Mouse (Mus musculus) right cerebral cortex, postnatal 10 days (tissue): ENCODE results near the gene Rab36.

Source experiments
- DNase-seq, 2 experiments: peaks; one replicate each; pipeline ENCODE4 v3.0.0; 2021; ENCODE audit warnings: low spot score in 2 of 2

The Rab36 gene

DNA sequence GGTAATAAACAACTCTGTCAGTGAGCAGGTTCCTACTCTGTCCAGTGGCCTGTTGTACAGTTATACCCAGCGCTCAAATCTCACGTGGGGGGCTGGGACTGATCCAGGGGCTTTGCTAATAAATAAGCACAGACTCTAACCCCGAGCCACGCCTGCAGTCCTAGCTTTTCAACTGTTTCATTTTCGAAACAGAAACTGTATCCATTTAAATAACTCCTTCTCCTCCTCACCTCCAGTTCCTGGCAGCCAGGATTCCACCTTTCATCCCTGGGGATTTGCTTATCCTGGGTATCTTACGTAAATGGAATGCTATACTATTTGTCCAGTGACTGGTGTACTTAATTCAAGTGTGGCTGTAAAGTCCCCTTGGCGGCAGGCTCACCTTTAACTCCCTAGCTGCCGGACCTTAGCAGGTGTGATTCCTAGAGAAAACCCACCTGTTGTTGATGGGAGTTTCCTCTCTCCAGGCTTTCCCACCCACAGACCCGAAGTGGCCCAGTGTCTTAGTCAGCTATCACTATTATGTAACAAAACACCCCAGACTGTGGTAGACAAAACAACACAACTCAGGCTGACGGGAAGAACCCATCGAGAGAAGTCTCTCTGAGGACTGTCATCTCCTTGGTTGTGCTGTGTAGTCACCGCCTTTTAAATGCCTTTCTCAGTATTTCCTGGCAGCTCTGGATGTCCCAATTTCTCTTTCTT, 31.9 kb downstream of the Rab36 start:
- no peak for DNase-seq

DNA sequence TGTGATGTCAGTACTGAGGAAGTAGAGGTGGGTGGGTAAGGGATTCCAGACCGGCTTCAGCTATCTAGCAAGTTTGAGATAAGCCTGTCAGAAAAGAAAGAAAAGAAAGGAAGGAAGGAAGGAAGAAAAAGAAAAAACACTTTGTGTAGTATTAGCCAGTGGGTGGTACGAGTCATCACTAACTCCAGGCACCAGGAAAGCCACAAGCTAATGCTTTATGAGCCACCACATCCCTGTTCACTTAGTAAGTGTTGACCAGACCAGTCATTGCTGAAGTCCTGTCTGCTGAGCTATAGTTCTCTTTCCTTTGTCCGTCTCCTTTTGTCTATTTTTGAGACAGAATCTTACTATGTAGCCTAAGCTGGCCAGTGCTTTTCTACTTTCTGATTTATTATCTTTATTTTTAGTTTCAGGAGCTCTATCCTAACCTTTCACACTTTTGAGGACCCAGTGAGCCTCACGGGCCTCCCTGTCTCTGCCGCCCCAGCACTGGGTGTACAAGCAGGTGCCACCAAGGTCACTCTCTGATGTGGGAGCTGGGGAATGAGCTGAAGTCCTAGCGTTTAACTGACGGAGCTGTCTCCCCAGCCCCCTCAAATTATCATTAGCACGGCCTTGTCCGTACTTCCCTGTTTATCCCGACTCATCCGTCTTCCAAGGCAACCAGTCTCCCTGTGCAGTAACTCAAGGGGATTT, 33.6 kb downstream of the Rab36 start:
- DNase-seq: no peak

DNA sequence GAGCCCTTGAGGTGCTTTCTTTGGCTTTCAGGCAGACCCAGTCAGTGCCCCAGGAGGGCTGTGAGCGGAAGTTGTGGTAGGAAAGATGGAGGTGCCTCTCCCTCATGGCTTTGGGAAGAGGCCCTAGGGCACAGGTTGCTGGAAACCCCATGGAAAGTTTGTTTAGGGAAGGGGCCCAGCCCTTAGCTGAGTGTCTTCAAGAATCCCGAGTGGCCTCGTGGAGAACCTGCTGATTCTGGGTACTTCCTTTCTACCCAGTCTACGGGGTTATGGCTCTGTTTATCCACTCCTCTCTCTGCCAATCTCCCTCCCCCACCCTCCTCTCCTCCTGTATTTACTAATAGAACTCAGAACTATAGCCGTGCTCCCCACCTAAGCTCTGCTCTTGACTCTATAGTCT, 38.8 kb downstream of the Rab36 start:
- DNase-seq: no peak

DNA sequence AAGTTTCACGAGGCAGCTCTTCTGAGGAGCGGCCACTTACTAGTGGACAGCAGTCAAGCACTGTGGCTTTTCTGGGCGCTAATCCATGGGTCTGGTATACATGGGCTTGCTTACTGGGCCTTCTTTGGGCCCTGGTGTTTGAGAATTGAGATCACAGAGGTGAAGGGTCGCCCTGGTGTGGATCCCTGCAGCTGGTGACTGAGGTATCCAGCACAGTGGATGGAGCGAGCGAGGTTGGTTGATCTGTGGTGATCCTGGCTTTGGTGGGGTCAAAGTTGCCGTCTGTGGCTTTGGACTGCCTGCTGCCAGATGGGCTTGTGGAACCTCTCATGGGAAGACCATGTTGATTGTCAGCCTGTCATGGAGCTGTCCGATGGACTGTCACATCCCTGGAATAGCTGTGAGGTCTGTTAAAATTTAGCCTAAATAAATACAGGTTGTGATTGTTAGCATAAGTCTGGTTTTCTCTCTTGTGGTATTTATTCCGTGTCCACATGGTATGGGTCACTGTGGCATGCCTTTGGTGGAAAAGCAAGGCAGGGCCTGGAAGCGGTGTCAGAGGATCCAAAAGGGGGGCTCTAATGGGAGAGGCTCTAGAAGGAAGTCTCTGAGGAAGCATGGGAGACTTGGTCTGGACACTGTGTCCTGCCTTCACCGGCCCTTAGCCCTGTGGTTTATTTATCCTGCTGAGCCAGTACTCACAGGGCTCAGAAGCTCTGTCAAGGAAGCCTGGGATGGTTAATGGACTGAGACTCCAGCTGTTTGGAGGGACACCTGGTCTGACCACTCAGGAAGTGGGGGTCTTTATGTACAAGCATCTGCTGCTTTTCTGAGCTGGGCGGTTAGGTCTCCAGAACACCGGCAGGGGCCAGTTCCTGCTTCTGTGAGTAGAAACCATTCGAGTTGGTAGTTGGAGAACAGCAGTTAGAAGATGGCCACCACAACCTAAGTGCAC, 41.6 kb downstream of the Rab36 start:
- no peak for DNase-seq

DNA sequence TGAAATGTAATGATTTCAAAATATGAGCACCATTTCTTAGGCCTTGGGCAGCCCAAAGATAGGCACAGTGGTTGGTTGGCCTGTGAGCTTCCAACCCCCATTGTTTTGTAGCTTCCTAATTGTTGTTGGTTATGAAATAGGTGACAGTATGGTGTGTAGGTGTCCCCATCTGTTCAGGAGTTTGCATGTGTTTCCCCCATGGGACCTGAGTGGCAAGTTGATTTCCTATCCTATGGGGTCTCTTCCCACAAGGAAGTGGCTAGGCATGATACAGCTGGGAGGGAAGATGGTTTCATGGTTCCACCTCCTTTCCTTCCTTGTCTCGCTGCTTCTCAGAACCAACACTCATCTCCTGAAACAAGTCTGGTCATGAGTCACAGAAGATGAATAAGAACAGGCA, 48.5 kb downstream of the Rab36 start:
- no peak for DNase-seq

DNA sequence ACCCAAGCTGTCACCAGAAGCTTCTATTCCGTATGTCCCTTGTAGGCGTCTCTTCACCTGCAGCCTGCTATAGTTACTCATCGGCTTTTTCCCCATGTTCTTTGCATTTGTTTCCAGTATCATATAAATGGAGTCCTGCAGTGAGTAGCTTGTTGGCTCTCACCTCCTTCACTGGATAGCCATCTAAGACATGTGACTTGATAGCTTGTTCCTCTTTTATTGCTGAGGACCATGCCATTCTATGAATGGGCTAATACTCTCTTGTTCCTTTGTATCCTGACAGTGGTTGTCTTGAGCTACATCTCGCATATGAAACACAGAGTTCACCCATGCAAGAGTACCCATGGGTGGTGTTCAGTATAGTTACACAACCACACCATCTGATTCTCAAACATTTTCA, 51.6 kb downstream of the Rab36 start:
- DNase-seq: no peak

DNA sequence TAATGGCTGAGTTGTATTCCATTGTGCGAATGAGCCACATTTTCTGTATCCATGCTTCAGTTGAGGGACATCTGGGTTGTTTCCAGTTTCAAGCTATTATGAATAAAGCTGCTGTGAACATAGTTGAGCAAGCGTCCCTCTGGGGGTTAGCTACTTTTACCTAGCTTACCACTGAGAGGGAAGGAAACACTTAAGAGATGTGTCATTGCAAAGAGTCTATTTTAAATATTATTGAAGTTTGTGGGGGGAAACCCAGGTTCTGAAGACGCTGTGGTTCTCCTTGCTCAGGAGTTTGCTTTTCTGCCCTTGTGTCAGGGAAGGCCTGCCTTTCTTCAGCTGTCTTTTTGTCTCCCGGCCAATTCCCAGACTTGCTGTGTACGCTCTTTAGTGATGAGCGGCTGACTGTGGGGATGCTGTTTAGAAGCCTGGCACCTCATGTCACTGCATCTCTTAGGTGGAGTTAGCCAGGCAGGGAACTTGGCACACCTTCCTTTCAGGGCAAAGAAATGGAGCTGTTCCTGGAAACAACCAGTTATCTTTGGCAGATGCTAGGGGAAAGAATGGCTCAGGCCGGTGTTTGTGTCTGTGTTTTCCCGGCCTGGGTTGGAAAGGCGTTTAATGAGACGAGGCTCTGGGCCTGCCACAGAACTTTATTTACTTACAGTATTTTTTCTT, 54.8 kb downstream of the Rab36 start:
- DNase-seq: no peak

DNA sequence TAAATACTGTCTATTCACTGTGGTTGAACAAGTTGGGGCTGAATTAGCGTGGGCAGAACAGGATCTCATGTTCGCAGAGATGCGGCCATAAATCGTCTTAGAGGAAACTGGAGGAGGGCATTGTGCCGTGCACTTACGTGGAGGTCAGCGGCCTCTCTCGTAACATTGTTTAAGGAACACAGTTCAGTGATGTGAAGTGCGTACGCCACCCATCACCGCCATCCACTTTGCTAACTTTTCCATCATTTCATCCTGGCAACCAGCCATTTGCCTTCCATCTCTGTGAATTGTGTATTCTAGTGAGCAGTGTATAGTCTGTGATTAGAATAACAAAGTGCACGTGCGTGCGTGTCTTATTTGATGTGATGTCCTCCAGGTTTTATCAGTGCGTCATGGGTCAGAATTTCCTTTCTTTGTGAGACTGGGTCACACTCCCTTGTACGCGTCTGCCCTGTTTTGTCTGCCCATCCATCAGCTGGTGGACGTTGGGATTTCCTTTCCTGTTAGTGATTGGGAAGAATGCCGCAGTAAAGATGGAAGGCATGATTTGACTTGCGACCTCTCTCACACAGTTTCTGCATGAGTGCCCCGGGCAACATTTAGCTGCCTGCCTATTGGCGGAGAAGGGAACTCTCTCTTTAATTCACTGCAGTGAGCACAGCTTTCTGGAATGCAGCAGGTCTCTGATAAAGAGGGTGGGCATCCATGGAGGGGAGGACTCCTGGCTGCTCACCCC, 56.6 kb downstream of the Rab36 start:
- no peak for DNase-seq

DNA sequence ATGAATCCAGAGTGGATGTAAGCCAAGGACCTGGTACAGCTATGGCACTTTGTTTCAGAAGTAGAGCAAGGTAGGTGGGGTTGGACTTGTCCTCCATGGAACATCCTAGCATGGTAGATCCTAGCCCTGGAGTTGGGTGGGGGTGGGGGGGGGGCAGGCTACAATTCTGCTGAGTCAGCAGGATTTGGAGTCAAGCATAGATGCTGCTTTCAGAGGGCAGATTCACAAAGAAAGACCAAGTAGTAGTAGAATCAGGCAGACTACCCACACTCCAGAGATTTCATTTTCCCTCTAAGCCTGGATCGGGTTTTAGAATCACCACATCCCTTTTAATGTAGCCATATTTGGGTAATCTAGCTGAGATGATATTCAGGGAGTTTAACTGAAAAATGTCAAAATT, 57.5 kb downstream of the Rab36 start:
- no peak for DNase-seq

DNA sequence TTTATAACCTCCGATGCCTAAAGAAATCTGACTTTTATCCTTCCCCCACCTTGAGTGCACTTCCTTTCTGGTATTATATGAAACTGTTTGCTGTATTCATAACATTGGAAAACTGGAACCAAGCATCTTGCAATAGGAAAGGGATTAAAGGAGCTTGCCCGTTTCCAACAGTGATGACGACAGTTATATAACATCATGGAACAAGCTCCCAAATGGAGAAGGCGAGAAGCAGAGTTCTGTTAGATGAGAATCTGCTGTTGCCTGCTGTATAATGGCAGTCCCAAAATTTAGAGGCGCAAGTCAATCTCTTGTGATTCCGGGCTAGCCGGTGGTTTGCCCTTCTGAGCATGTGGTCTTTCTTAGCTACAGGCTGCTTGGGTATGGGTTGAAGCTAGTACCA, 58.4 kb downstream of the Rab36 start:
- DNase-seq: no peak

DNA sequence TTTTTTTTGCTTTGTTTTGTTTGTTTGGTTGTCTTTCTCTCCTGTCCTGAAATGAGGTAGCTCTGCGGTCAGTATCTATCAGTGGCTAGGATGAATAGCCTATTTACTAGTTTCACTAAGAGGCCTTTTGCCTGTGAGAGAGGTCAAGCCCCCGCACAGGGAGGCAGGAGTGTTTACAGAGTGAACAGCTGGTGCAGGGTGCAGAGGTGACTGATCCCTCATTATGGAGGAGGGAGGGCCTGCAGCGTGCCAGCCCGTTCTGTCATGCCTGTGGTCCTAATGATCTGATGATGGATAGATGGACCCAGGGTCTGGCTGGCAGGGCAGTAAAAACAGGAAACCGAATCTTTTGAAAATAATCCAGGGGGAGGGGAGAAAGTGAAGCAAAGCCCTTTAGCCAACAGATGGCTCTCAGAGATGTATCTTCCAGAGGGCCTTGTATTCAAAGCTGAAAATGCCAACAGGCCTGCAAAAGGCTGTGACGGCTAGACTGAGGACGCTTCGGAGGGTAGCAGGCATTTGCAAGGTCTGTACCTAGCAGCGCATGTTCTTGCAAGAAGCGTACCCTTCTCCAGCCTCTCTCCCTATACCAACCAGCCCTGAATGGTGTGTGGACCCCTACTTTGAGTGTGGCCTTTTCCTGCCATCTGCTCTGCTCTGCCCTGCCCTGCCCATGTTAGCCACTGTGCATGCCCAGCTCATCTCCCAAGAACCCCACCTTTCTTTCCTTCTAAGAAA, 61.8 kb downstream of the Rab36 start:
- DNase-seq: no peak

DNA sequence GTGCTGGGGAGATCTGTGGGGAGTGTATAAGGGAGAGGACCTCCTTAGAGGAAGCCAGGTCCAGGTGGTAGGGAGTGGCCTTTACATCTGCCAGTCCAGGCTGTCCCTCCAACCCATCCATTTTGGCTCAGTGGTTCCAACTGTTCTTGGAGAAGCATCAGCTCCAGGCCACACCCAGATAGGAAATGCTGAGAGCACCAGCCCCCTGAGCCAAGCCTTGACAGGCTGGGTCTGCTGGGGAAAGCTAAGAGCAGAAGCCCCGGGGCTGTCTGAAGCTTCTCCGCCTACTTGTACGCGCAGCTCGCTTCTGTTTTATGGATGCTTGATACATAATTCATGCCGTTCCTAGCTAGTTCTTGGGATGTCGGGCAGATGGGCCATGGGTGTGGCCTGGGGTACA, 63.4 kb downstream of the Rab36 start:
- DNase-seq: peak; percentile 63 to 79

DNA sequence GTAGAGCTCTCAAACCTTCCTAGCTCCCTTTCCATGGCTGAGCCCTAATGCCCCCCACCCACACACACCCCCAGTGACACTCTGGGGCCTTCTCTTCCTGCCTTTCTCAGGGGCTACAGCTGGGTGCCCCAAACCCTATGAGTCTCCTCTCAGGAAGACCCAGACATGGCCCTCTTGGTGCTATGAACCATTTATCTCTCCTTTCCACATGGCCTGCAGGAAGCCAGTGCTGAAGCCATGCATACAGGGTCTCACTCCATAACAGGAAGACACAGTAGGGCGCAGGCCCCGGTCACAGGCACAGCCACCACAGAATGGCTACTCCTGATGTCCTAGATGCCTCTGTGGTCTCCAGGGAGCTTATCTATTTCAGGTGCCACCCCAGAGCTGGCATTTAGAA, 66.6 kb downstream of the Rab36 start:
- DNase-seq: no peak
